Mouse (Mus musculus) Muller cell, postnatal 12 days (primary cell): ENCODE results near the gene Cers1.

ENCODE experiments used
- DNase-seq: peaks from one replicate; pipeline ENCODE4 v3.0.0-alpha.2; 2015; ENCODE audit errors: inconsistent ontology term

Gene Cers1

DNA sequence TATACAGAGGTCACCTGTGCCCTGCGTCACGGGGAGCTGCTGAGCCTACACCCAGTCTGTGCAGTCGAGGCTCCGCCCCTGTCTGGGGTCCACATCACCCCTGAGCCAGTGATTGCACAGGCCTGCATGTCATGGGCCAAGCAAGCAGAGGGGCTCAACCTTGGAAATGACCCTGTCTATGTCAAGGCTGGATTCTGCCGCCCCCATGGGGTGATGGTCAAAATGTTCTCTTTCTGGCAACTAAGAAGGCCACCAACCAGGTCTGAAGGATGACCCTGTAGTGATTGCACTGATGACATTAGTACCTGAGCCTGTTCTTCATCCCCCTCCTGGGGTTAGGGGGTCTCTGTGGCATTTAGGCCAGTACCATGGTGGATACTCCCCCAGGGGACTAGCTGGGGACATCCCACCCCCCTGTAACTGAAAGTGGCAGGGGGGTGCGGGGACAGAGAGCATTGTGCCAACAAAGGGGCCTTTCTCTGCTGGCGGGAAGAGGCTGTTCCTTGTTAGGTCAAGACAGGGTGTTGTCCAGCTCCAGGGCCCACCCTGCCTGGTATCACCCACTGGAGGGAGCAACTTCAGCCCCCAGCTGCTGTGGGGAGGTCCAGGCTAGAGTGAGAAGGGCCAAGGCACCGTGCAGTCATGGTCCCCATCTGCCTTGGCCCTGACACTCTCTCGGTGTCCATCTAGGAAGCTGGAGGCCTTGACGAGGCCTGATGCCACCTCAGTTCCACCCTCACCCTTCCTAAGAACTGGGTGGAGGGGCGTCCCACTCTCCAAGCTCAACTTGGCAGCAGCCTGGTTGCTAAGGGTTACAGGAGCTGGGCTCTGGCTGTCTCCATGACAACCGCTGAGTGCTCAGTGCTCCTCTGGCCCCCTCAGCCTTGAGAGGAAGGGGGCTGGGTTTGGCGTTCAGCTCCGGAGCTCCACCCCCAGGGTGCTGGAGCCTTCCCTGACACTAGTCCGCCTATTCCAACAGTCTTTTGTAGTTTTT, 1.2 kb downstream of the Cers1 start:
- no peak for DNase-seq

- DNase-seq = no peak
Observed at GRCm38 (mm10) chr8:70317872-70318271, 2.3 kb downstream of the Cers1 start.

DNA sequence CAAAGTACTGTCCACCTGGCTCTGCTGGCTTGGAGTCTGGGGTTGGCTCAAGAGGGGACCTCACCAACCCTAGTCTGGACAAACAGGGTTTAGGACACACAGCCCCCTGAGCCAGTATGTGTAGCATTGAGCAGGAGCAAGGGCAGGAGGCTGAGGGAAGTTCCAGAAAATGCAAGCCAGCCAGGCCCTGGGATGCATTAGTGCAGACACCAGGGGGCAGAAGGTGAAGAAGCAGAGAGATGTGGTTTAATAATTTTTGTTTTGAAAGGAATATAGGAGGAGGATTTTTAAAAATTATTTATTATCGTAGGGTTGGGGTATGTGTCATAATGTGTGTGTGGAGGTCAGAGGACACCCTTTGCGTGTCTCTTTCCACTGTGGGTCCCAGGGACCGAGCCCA, 8.1 kb downstream of the Cers1 start:
- DNase-seq = no peak

DNA sequence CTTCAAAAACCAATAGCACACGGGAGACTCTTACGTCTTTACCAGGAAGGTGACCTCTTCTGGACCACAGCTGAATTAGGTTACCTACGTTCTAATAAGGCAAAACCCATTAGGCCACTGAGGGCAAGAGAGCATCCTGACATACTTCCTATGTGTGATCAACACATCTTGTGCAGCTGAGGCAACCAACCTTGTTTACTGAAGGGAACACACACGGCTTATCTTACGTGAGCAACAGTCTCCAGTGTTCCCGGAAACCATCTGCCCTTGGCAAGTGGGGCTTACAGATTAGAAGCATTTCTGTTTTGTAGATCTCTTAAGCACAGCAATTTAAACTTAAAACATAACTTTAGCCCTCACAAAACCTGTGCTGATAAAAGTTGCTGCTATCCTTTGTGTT, 11.9 kb downstream of the Cers1 start:
- no peak for DNase-seq

- DNase-seq = no peak
Observed at GRCm38 (mm10) chr8:70329124-70329834, 13.7 kb downstream of the Cers1 start, which contains the start of gene Gdf1. TSS of gene Gdf1 (plus strand) at chr8:70329817.

- DNase-seq = no peak
Observed at GRCm38 (mm10) chr8:70329835-70330740, 14.5 kb downstream of the Cers1 start.

- DNase-seq = peak; percentile 43
Observed at GRCm38 (mm10) chr8:70330741-70331364, 15.3 kb downstream of the Cers1 start.

GRCm38 (mm10) chr8:70331526-70331925, 16.0 kb downstream of the Cers1 start:
- DNase-seq = no peak

DNA sequence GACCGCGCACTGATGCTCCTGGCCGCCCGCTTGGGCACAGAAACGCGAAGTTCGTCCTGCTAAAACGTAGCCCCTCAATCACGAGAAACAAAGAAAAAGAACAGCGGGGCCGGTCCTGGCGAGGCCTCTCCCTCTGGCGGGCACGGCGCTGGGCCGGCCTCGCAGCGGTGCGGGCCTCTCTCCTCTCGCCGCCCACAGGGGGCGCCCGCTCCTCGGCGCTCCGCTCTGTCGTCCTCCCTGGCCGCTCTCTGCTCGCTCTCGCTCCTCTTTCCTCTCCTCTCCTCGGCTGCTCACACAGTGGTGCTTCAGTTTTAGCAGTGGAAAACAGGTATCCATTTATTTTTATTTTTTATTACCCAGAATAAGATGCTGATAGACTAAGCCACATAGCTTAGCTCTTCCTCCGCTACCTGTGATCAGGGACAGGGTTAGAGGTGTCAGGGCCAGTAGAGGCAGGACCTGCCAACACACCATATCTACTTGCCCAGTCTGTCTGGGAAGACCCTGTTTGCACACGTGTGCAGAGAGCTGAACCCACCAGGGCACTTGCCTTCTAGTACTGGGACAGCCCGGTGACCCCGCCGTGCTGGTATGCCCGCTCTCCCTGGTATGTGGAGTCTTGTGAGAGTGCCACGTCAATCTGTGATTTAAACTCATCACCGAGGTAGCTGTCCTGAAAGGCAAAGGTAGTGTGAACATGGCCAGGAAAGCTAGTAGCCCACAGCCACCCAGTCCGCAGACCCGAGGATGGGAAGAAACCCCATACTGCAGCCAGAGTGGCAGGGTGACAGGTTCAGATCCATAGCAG, 16.7 kb downstream of the Cers1 start:
- peak; percentile 82 for DNase-seq

DNA sequence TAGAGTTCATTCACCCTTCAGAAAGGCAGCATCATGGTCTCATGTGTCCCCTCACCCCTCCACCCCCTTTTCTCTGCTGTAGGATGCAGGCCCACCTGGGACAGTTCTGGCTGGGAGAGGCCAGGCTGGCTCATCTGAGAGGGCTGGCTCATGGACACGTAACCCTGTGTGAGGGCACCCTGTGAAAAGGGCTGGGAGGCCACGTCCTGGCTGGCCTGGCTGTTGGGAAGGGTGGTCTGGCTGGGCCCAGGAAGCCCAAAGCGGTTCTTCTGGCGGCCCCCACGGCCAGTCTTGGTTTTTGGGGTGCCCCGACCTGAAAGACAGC, 17.3 kb downstream of the Cers1 start:
- no peak for DNase-seq

DNA sequence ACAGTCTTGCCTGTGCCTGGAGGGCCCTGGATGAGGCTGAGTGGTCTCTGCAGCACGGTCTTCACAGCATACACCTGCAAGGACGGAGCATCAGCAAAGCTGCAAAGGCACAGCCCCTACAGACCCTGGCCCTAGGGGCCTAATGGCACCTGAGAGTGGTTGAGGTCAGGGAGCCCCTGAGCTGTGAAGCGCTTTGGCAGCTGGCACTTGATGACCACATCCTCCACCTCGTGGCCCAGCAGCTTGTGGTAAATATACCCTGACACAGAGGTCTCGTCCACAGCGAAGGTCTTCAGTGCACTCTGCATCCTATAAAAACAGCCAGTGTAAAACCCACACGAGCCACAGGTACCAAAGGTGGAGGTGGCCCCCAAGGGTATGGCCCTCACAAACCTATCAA, 23.4 kb downstream of the Cers1 start:
- DNase-seq = no peak

DNA sequence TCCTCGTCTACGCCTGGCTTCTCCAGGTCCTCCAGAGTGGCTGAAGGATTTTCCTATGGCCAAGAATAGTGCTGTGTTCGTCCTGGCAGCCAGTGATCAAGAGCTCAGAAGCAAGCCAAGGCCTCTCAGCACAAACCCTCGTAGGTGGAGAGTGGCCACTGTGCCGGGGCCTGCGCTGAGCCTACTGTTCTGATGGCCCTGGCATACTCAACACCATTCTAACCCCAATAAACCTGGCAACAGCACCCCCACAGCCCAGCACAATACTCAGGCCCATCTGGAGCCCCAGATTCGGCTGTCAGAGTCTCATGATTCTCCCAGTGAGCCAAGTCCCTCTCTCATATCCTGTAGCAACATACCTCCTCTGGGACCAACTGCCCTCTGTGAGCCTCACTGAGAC, 25.1 kb downstream of the Cers1 start:
- no peak for DNase-seq

- no peak for DNase-seq
Observed at GRCm38 (mm10) chr8:70342007-70342406, 26.4 kb downstream of the Cers1 start.

DNA sequence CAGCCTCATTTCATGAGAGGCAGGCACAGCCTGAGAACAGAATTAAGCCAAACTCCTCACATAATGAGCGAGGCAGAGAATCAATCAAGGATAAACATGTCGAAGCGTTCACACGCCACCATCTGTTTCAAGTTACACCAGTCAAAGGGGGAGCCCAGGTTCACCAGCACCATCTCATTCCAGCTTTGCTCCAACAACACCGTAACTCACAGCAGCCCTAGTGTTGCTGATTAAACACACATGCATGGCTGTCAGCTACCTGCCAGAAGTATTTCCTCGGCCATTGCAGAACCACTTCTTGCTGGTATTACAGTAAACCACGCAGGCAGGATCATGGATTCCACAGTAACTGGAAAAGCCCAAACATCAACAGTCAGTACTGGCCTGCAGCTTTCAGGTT, 27.5 kb downstream of the Cers1 start:
- no peak for DNase-seq

GRCm38 (mm10) chr8:70343696-70344095, 28.1 kb downstream of the Cers1 start:
- DNase-seq = peak; percentile 26

GRCm38 (mm10) chr8:70344279-70344678, 28.7 kb downstream of the Cers1 start:
- no peak for DNase-seq

DNA sequence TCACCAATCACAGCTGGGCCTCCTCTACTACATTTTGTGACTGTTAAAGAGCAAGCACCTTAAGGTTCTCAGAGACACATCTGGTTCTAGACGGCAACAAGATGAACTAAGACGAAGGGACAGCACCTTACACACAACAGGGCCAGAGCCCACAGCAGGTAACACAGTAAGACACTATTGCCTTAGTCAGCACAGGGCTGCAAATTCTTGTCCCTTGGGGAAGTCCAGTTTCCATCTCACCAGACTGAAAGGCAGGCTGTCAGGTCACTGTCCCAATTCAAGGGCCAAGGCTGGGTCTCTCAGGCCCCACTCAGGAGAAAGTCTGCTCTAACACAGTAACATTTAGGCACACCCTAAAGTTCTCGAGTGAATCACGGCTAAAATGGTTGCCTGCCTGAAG, 31.9 kb downstream of the Cers1 start:
- no peak for DNase-seq

DNA sequence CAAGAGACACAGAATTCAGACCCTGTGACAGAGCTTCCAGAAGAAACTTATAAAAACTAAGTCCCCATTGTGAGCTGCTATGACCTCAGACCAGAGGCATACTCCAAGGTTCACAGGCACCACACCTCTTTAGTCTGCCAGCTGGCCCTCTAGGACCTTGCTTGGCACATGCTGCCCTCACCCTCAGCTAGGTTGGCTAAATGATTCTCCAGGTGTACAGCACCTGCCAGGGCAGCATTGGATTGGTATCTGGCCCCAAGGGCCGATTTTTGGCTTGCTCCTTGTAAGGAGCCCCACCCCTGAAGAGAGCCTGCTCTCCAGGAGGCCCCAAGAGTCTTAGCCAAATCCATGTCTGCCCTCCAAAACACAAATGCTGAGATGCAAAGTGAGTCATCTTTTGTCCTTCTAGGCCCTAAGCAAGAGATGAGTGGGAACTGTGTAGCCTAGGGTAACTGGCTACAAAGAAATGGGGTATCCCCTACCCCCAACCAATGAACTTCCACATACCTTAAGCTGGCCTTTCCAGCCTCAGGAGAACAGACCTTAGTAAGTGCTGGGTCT, 32.4 kb downstream of the Cers1 start:
- DNase-seq = no peak

GRCm38 (mm10) chr8:70351035-70351999, 35.7 kb downstream of the Cers1 start:
- peak; percentile 70 for DNase-seq
